Mouse (Mus musculus) ES-Bruce4 (cell line): ENCODE measurements around the gene Gm21962. TPM values are rescaled to one million over a fixed set of nuclear protein-coding genes. Genes with fewer than 3 reads are reported as not detected.
"Not testable (repeated sequence)": the region's sequence is repeated elsewhere in the genome, so short reads cannot be mapped to it uniquely, and the experiment has no call there.

Experiments used
- H3K27ac ChIP-seq: 2 replicates; pipeline ENCODE4 v1.5.1; 2012; ENCODE audit warnings: low read length, inconsistent platforms; ENCODE audit not compliant: insufficient read depth
- H3K27me3 ChIP-seq: 2 replicates; pipeline ENCODE4 v1.6.1; 2012; ENCODE audit warnings: mild to moderate bottlenecking, low read length, inconsistent platforms; ENCODE audit not compliant: control insufficient read depth, poor library complexity, insufficient read depth, severe bottlenecking
- H3K36me3 ChIP-seq: 2 replicates; pipeline ENCODE4 v1.6.1; 2012; ENCODE audit warnings: inconsistent platforms, mild to moderate bottlenecking, low read length, moderate library complexity; ENCODE audit not compliant: control insufficient read depth, poor library complexity, insufficient read depth, severe bottlenecking
- H3K4me1 ChIP-seq: one replicate; pipeline ENCODE4 v1.8.1; 2011; ENCODE audit warnings: low read length; ENCODE audit not compliant: control insufficient read depth, insufficient read depth
- H3K4me3 ChIP-seq: 2 replicates; pipeline ENCODE4 v1.5.1; 2011; ENCODE audit warnings: low read depth, mild to moderate bottlenecking, low read length
- H3K9ac ChIP-seq: 2 replicates; pipeline ENCODE4 v1.6.1; 2012; ENCODE audit warnings: low read depth, mild to moderate bottlenecking, inconsistent platforms; ENCODE audit not compliant: poor library complexity, severe bottlenecking
- H3K9me3 ChIP-seq: replicated peaks from 2 replicates; pipeline ENCODE4 v1.6.1; 2012; ENCODE audit warnings: mild to moderate bottlenecking, low read length, inconsistent platforms; ENCODE audit not compliant: control insufficient read depth, poor library complexity, insufficient read depth, severe bottlenecking
- CTCF ChIP-seq: IDR thresholded peaks from one replicate; pipeline ENCODE4 v1.8.1; 2011; ENCODE audit warnings: low read depth, low read length
- EP300 ChIP-seq: IDR thresholded peaks from 2 replicates; pipeline ENCODE4 v1.6.1; 2011; ENCODE audit warnings: low read depth, low read length; ENCODE audit not compliant: insufficient read depth
- POLR2A ChIP-seq: IDR thresholded peaks from one replicate; pipeline ENCODE4 v1.8.1; 2011; ENCODE audit warnings: low read length; ENCODE audit not compliant: insufficient read depth
- polyA plus RNA-seq: library from polyadenylated mRNA; stranded (reverse); fragments of >200 nt; gene quantifications from 2 replicates; pipeline ENCODE4 v1.2.4, GENCODE M21; 2011; ENCODE audit warnings: low read depth; ENCODE audit not compliant: missing spikeins, insufficient read depth, insufficient read length

The Gm21962 gene
- polyA plus RNA-seq: not detected in 2 replicates

DNA sequence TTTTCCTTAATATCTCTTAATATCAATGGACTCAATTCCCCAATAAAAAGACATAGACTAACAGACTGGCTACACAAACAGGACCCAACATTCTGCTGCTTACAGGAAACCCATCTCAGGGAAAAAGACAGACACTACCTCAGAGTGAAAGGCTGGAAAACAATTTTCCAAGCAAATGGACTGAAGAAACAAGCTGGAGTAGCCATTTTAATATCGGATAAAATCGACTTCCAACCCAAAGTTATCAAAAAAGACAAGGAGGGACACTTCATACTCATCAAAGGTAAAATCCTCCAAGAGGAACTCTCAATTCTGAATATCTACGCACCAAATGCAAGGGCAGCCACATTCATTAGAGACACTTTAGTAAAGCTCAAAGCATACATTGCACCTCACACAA is at the start of gene Gm21962:
Gene Gm21962 (plus strand): TSS at position 301 of the 400 bp plus-strand sequence.
- not testable (repeated sequence) for H3K9ac ChIP-seq

DNA sequence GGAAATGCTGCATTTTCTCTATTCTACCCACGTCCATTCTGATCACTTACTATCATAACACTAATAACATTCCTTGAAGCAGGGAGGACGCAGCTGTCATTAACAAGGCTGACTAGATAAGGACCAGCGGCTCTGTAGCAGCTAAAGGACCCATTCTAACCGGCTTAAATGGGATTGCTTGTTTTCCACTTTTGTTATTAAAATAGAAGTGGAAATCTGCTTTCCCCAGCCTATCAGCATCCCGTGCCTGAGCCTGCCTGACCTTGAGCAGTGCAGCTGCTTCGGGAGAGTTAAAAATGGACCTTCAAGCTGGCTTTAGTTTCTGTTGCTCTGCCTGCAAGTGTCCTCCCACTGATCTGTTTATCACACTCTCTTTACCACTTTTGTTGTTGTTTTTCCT is 49.2 kb upstream of the Gm21962 start:
- no peaks in the 10 kb centered on the region; the same call in none of the 2 replicates for H3K27me3 ChIP-seq
- no peak overlapping the region for H3K4me3 ChIP-seq
- H3K4me1 ChIP-seq: no peaks in the 10 kb centered on the region
- TF ChIP-seq EP300: 0 out of 2 replicates have a peak, but pooled peaks have one; percentile 35
- no peak for TF ChIP-seq CTCF
- TF ChIP-seq POLR2A: no peak
- H3K9me3 ChIP-seq: peaks cover 3% of the 10 kb centered on the region
- no peak overlapping the region for H3K27ac ChIP-seq
- H3K36me3 ChIP-seq: 0 out of 2 replicates have a peak, but pooled peaks cover 10% of the 10 kb centered on the region
- H3K9ac ChIP-seq: no peak overlapping the region

More for the DNA sequence above, at the start of gene Gm21962:
- H3K27ac ChIP-seq, H3K9me3 ChIP-seq, H3K4me3 ChIP-seq, H3K36me3 ChIP-seq, H3K27me3 ChIP-seq, H3K4me1 ChIP-seq: not testable (repeated sequence)

DNA sequence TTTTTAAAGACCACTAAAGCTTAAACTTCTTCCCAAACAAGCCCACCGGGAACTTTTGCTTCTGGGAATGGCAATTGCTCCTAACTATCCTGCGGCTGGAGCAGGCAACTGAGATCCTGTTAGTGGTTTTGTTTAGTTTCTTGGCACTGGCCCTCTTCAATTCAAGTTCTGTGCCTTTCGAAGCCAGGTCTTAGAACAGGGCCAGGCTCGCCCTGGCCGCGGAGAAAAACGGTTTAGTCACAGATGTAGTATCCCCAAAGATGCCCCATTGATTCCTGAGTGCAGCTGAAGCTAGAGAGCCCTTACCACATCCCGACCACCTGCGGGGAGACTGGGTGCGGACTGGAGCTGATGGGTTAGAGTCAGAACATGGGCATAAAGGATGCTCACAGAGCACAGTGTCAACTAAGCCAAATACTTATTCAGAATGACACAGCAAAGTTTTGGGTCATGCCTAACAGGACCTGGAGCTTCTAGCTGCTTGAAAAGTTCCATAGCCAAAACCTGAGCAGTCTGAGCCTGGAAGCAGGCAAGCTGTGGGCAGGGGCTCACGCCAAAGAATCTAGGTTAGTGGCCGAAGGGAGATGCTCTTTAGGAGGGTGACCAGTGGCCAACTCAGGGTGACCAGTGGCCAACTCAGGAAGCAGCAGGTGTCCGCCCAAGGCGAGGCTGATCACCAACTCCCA is 48.3 kb upstream of the Gm21962 start:
- no peaks in the 10 kb centered on the region; the same call in none of the 2 replicates for H3K27me3 ChIP-seq
- peak overlapping the region; percentile 51; the same call in 1 of the 2 replicates for H3K9ac ChIP-seq
- 0 out of 2 replicates have a peak, but pooled peaks cover 10% of the 10 kb centered on the region for H3K36me3 ChIP-seq
- H3K27ac ChIP-seq: no peak overlapping the region
- H3K4me1 ChIP-seq: no peaks in the 10 kb centered on the region
- peak overlapping the region; percentile 51 for H3K4me3 ChIP-seq
- peaks cover 3% of the 10 kb centered on the region for H3K9me3 ChIP-seq
- TF ChIP-seq EP300 (no peak), CTCF (no peak), POLR2A (no peak)

DNA sequence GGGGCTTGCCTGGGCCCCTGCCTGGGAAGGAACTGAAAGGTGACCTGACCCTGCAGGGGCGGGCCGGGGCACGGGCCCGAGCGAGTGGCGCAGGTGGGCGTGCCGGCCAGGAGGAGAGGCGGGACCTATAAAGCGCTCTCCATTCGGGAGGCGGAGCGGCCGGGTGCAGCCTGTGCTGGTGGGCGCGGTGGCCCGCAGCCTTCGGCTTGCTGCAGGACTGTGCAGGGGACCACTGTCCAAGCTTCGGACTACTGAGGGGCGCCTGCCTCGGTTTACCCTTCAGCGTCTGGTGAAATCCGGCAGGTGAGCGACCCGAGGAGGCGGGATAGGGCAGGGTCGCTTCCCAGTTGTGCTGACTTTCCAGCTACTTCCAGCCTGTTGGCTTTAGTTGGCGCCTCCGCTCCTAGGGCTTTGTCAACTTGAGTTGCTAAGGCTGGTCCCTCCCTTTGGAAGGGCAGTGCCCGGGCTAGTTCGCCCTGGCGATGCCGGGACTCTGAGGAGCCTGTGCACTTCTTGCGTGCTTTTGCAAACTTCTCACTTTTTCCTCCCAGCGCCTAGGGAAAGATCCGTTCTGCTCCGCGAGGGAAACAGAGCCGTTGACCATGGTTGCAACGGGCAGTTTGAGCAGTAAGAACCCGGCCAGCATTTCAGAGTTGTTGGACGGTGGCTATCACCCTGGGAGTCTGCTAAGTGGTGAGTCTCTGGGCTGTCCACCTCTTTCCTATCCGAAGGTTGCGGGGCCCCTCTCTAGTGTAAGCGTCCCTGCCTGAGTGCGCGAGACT is 47.6 kb upstream of the Gm21962 start:
- Histone ChIP-seq H3K9ac (peak overlapping the region; percentile 51), H3K27me3 (no peaks in the 10 kb centered on the region; the same call in none of the 2 replicates), H3K4me1 (no peaks in the 10 kb centered on the region), H3K9me3 (peaks cover 3% of the 10 kb centered on the region), H3K36me3 (0 out of 2 replicates have a peak, but pooled peaks cover 10% of the 10 kb centered on the region), H3K4me3 (peak overlapping the region; percentile 60), H3K27ac (no peak overlapping the region)
- peak; percentile 32 for TF ChIP-seq POLR2A
- no peak for TF ChIP-seq EP300

DNA sequence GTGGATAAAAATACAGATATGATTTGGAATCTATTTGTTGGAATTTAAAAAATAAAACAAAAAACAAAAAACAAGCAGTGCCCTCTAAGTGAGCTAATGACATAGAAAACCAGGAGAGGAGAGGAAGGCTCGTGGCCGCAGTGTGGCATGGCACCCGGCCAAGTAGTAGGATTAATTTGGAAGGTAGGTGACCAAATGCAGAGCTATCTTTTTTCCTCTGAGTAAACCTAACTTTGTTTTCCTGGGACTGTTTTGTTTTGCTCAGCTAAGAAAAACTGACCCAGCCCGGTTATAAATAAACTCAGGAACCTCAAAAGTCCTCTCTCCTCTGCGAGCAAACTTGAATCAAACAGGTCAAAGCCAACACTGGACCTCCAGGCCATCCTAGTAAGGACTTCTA is 46.3 kb upstream of the Gm21962 start:
- no peaks in the 10 kb centered on the region; the same call in none of the 2 replicates for H3K27me3 ChIP-seq
- no peaks in the 10 kb centered on the region for H3K4me1 ChIP-seq
- TF ChIP-seq EP300 (no peak), CTCF (no peak), POLR2A (no peak)
- 0 out of 2 replicates have a peak, but pooled peaks cover 10% of the 10 kb centered on the region for H3K36me3 ChIP-seq
- peaks cover 3% of the 10 kb centered on the region for H3K9me3 ChIP-seq
- H3K9ac ChIP-seq: no peak overlapping the region
- no peak overlapping the region for H3K27ac ChIP-seq
- no peak overlapping the region for H3K4me3 ChIP-seq

DNA sequence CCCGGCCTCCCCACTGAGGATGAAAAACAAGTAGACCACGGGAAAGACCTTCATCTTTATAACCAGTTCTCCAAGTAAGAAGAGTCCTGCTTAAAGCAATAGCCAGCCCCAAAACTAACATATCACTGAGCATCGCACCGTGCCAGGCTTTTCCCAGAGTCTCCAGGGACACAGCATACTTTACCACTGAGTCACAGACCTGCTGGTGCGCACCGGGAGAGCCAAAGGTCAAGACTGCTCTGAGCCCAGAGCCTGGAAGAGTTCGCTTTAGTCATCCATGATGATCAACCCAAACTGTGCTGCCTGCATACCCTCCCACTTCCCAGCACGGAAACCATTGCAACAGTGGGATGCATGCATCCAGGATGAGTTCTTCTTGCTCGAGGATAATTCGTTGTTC is 37.6 kb upstream of the Gm21962 start:
- no peak for TF ChIP-seq EP300
- TF ChIP-seq POLR2A: no peak
- TF ChIP-seq CTCF: no peak
- no peak overlapping the region for H3K9ac ChIP-seq
- no peak overlapping the region for H3K27ac ChIP-seq
- H3K4me3 ChIP-seq: no peak overlapping the region
- H3K9me3 ChIP-seq: no peaks in the 10 kb centered on the region
- no peaks in the 10 kb centered on the region for H3K27me3 ChIP-seq
- H3K36me3 ChIP-seq: no peaks in the 10 kb centered on the region
- no peaks in the 10 kb centered on the region for H3K4me1 ChIP-seq
